Mouse (Mus musculus): ENCODE measurements around the gene Ddx17. TPM values are rescaled to one million over a fixed set of nuclear protein-coding genes. Genes with fewer than 3 reads are reported as not detected.

Gene Ddx17
- polyA plus RNA-seq, 1 experiment, result 193 TPM

- H3K4me3 ChIP-seq (ENCODE audit: control insufficient read depth, low read depth, low read length), result no peak overlapping the region
- H3K27ac ChIP-seq (ENCODE audit: control insufficient read depth, insufficient read depth, low read depth, low read length), result no peak overlapping the region
- H3K4me1 ChIP-seq (ENCODE audit: control insufficient read depth, insufficient read depth, low read length), result no peaks in the 10 kb centered on the region
- no peaks in the 10 kb centered on the region for H3K27me3 ChIP-seq (ENCODE audit: control insufficient read depth, insufficient read depth, low read length)
- H3K36me3 ChIP-seq (ENCODE audit: control insufficient read depth, insufficient read depth, low read length), result no peaks in the 10 kb centered on the region
- TF ChIP-seq CTCF (IDR thresholded peaks at IDR 0.05; ENCODE audit: control insufficient read depth, insufficient read depth, insufficient replicate concordance, low read depth, low read length) (no peak), POLR2A (IDR thresholded peaks at IDR 0.05; ENCODE audit: control insufficient read depth, low read depth, low read length) (no peak)
Measured at GRCm38 (mm10) chr15:79559649-79560048, 13.1 kb upstream of the Ddx17 start.

GRCm38 (mm10) chr15:79552566-79552965 lies 6.0 kb upstream of the Ddx17 start:
- Histone ChIP-seq H3K4me3 (ENCODE audit: control insufficient read depth, low read depth, low read length) (no peak overlapping the region), H3K27ac (ENCODE audit: control insufficient read depth, insufficient read depth, low read depth, low read length) (no peak overlapping the region), H3K4me1 (ENCODE audit: control insufficient read depth, insufficient read depth, low read length) (peaks cover under 1% of the 10 kb centered on the region; the same call in 1 of the 2 replicates), H3K36me3 (ENCODE audit: control insufficient read depth, insufficient read depth, low read length) (no peaks in the 10 kb centered on the region), H3K27me3 (ENCODE audit: control insufficient read depth, insufficient read depth, low read length) (no peaks in the 10 kb centered on the region)
- TF ChIP-seq POLR2A (IDR thresholded peaks at IDR 0.05; ENCODE audit: control insufficient read depth, low read depth, low read length) (no peak), CTCF (IDR thresholded peaks at IDR 0.05; ENCODE audit: control insufficient read depth, insufficient read depth, insufficient replicate concordance, low read depth, low read length) (no peak)

GRCm38 (mm10) chr15:79548226-79548625 lies 1.7 kb upstream of the Ddx17 start:
- peaks cover 6% of the 10 kb centered on the region for H3K4me1 ChIP-seq (ENCODE audit: control insufficient read depth, insufficient read depth, low read length)
- H3K4me3 ChIP-seq (ENCODE audit: control insufficient read depth, low read depth, low read length), result peak overlapping the region; percentile 86
- H3K27me3 ChIP-seq (ENCODE audit: control insufficient read depth, insufficient read depth, low read length), result no peaks in the 10 kb centered on the region
- no peak for TF ChIP-seq CTCF (IDR thresholded peaks at IDR 0.05; ENCODE audit: control insufficient read depth, insufficient read depth, insufficient replicate concordance, low read depth, low read length)
- no peak for TF ChIP-seq POLR2A (IDR thresholded peaks at IDR 0.05; ENCODE audit: control insufficient read depth, low read depth, low read length)
- H3K27ac ChIP-seq (ENCODE audit: control insufficient read depth, insufficient read depth, low read depth, low read length), result no peak overlapping the region
- H3K36me3 ChIP-seq (ENCODE audit: control insufficient read depth, insufficient read depth, low read length), result no peaks in the 10 kb centered on the region; the same call in 1 of the 2 replicates

GRCm38 (mm10) chr15:79547289-79547820 lies 814 bp upstream of the Ddx17 start:
- Histone ChIP-seq H3K27ac (ENCODE audit: control insufficient read depth, insufficient read depth, low read depth, low read length) (peak overlapping the region; percentile 92), H3K4me1 (ENCODE audit: control insufficient read depth, insufficient read depth, low read length) (peaks cover 6% of the 10 kb centered on the region), H3K27me3 (ENCODE audit: control insufficient read depth, insufficient read depth, low read length) (no peaks in the 10 kb centered on the region), H3K4me3 (ENCODE audit: control insufficient read depth, low read depth, low read length) (peak overlapping the region; percentile 86), H3K36me3 (ENCODE audit: control insufficient read depth, insufficient read depth, low read length) (peaks cover 4% of the 10 kb centered on the region)
- no peak for TF ChIP-seq CTCF (IDR thresholded peaks at IDR 0.05; ENCODE audit: control insufficient read depth, insufficient read depth, insufficient replicate concordance, low read depth, low read length)
- no peak for TF ChIP-seq POLR2A (IDR thresholded peaks at IDR 0.05; ENCODE audit: control insufficient read depth, low read depth, low read length)

GRCm38 (mm10) chr15:79545921-79546399 lies 581 bp downstream of the Ddx17 start:
- Histone ChIP-seq H3K27ac (ENCODE audit: control insufficient read depth, insufficient read depth, low read depth, low read length) (peak overlapping the region; percentile 92), H3K4me1 (ENCODE audit: control insufficient read depth, insufficient read depth, low read length) (peaks cover 6% of the 10 kb centered on the region), H3K4me3 (ENCODE audit: control insufficient read depth, low read depth, low read length) (peak overlapping the region; percentile 86), H3K27me3 (ENCODE audit: control insufficient read depth, insufficient read depth, low read length) (no peaks in the 10 kb centered on the region), H3K36me3 (ENCODE audit: control insufficient read depth, insufficient read depth, low read length) (peaks cover 4% of the 10 kb centered on the region)
- TF ChIP-seq POLR2A (IDR thresholded peaks at IDR 0.05; ENCODE audit: control insufficient read depth, low read depth, low read length), result no peak

- Histone ChIP-seq H3K27ac (ENCODE audit: control insufficient read depth, insufficient read depth, low read depth, low read length) (peak overlapping the region; percentile 92), H3K4me3 (ENCODE audit: control insufficient read depth, low read depth, low read length) (peak overlapping the region; percentile 86), H3K27me3 (ENCODE audit: control insufficient read depth, insufficient read depth, low read length) (no peaks in the 10 kb centered on the region), H3K4me1 (ENCODE audit: control insufficient read depth, insufficient read depth, low read length) (peaks cover 6% of the 10 kb centered on the region), H3K36me3 (ENCODE audit: control insufficient read depth, insufficient read depth, low read length) (peaks cover 5% of the 10 kb centered on the region)
- TF ChIP-seq POLR2A (IDR thresholded peaks at IDR 0.05; ENCODE audit: control insufficient read depth, low read depth, low read length) (no peak), CTCF (IDR thresholded peaks at IDR 0.05; ENCODE audit: control insufficient read depth, insufficient read depth, insufficient replicate concordance, low read depth, low read length) (no peak)
Measured at GRCm38 (mm10) chr15:79545496-79545895, 1.0 kb downstream of the Ddx17 start.

GRCm38 (mm10) chr15:79543968-79544367 lies 2.6 kb downstream of the Ddx17 start:
- no peak overlapping the region; the same call in 1 of the 2 replicates for H3K4me3 ChIP-seq (ENCODE audit: control insufficient read depth, low read depth, low read length)
- H3K27me3 ChIP-seq (ENCODE audit: control insufficient read depth, insufficient read depth, low read length), result no peaks in the 10 kb centered on the region
- H3K4me1 ChIP-seq (ENCODE audit: control insufficient read depth, insufficient read depth, low read length), result peaks cover 6% of the 10 kb centered on the region
- no peak overlapping the region for H3K27ac ChIP-seq (ENCODE audit: control insufficient read depth, insufficient read depth, low read depth, low read length)
- no peak for TF ChIP-seq POLR2A (IDR thresholded peaks at IDR 0.05; ENCODE audit: control insufficient read depth, low read depth, low read length)
- no peak for TF ChIP-seq CTCF (IDR thresholded peaks at IDR 0.05; ENCODE audit: control insufficient read depth, insufficient read depth, insufficient replicate concordance, low read depth, low read length)
- H3K36me3 ChIP-seq (ENCODE audit: control insufficient read depth, insufficient read depth, low read length), result peaks cover 5% of the 10 kb centered on the region
